ENCODE assay signal across 9 mouse cellular contexts in the genomic region with DNA sequence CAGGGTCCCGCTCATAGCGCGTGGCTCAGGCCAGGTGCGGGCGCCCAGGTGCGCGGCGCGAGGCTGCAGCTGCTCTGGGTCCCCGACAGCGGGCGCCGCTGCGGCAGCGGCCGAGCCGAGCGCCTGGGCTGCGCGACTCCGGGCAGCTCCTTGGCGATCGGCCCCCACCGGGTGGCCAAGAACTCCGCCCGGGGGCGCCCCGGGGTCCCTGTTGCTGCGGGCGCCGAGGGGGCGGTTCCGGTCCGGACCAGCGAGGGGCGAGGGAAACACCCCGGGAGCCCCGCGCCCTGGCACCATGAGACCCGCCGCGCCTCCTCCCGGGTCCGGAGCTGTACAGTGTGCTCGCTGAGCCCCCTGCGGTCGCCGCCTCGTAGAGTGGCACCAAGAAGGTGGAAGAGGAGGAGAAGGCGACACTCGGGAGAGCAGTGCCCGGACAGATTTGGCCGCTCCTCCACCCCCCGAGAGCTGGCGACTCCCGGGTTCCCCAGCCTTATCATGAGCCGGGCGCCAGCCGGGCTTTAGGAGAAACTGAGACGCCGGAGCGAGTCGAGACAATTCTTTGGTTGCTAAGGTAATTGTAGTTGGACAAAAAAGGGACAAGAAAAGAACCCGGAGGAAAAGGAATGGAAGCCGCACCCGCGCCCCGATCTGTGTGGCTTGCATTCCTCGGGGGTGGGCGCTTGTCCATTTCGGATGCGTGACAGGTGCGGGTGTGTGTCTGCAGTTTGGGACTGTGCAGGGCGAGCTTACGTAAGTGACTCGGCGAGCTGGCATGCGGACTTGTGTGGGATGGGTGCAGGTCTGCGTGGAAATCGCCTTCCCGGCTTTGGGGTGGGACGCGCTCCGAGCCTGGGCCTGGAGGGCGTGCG. TPM values are rescaled to one million over a fixed set of nuclear protein-coding genes. Genes with fewer than 3 reads are reported as not detected.
DNase-seq lines count a peak whose midpoint lies in the region; ATAC-seq and TF ChIP-seq lines count a peak whose summit lies in the region.
"Had no signal": no experiment of that assay in that cellular context is flagged by ENCODE, and none has a peak within 500 bp of the region (broad histone marks: within the 10 kb centered on the region; RNA-seq: fewer than 3 reads in every experiment).

No protein-coding gene starts in this region.

- 0 out of 2 replicates have a peak overlapping the region, but pooled peaks have one; percentile 8 for H3K27ac ChIP-seq in brown adipose tissue, adult 24 weeks (replicated peaks; ENCODE audit: low read depth, low read length)
- peak overlapping the region; percentile 70 for H3K27ac ChIP-seq in forebrain, postnatal 0 days (ENCODE audit: low read depth, low read length)
- H3K27ac ChIP-seq in hindbrain, embryonic 11.5 days (ENCODE audit: low read depth, low read length): no peak overlapping the region

- H3K27me3 ChIP-seq in E14TG2a.4 (ENCODE audit: insufficient read depth, low read length): peaks cover 67% of the 10 kb centered on the region
- H3K27me3 ChIP-seq in forebrain, postnatal 0 days (ENCODE audit: insufficient read depth, low read length): peaks cover 3% of the 10 kb centered on the region; the same call in 1 of the 2 replicates
- peaks cover 27% of the 10 kb centered on the region for H3K27me3 ChIP-seq in hindbrain, embryonic 11.5 days (ENCODE audit: control insufficient read depth, insufficient read depth, low read length)

- H3K4me2 ChIP-seq in forebrain, postnatal 0 days (ENCODE audit: low read depth): peak overlapping the region; percentile 94
- peak overlapping the region; percentile 95 for H3K4me2 ChIP-seq in hindbrain, embryonic 11.5 days (replicated peaks; ENCODE audit: low read depth, low read length)

- H3K36me3 ChIP-seq in E14TG2a.4 (ENCODE audit: insufficient read depth, low read length): no peaks in the 10 kb centered on the region
- H3K36me3 ChIP-seq in forebrain, postnatal 0 days (ENCODE audit: insufficient read depth): no peaks in the 10 kb centered on the region
- H3K36me3 ChIP-seq in hindbrain, embryonic 11.5 days (ENCODE audit: control insufficient read depth, insufficient read depth, low read length): no peaks in the 10 kb centered on the region

- TF ChIP-seq CTCF in E14TG2a.4 (conservative IDR thresholded peaks at IDR 0.05; ENCODE audit: low read length): no peak
- peak; percentile 17; the same call in 1 of the 2 replicates for TF ChIP-seq CTCF in forebrain, postnatal 0 days (IDR thresholded peaks at IDR 0.05; ENCODE audit: low read depth)

- under 1% methylated on average over 85 of the region's 86 CpGs for WGBS in forebrain, postnatal 0 days
- under 1% methylated on average over 66 of the region's 86 CpGs for WGBS in hindbrain, embryonic 11.5 days

- peak; percentile 64 for DNase-seq in forebrain, postnatal 0 days
- peak; percentile 69 for DNase-seq in hindbrain, embryonic 11.5 days (ENCODE audit: low spot score)
- DNase-seq in layer of hippocampus, postnatal 10 days (ENCODE audit: low spot score in 2 of 2): peak; percentile 25 to 63
- DNase-seq in lung, adult 18-20 months: peak; percentile 29 to 42
- DNase-seq in ovary, postnatal 36 days (ENCODE audit: low spot score): peak; percentile 48

- H3K4me3 ChIP-seq in E14TG2a.4 (replicated peaks; ENCODE audit: low read length): peak overlapping the region; percentile 82
- H3K4me3 ChIP-seq in brown adipose tissue, adult 24 weeks (ENCODE audit: insufficient read depth, low read depth, low read length): peak overlapping the region; percentile 58
- peak overlapping the region; percentile 70 for H3K4me3 ChIP-seq in forebrain, postnatal 0 days (ENCODE audit: low read depth, low read length)
- H3K4me3 ChIP-seq in hindbrain, embryonic 11.5 days (ENCODE audit: low read depth, low read length): peak overlapping the region; percentile 61

- H3K9ac ChIP-seq in forebrain, postnatal 0 days: peak overlapping the region; percentile 70
- peak overlapping the region; percentile 44 for H3K9ac ChIP-seq in hindbrain, embryonic 11.5 days (ENCODE audit: low read depth, low read length)

- no peaks in the 10 kb centered on the region for H3K9me3 ChIP-seq in E14TG2a.4 (ENCODE audit: low read length)
- no peaks in the 10 kb centered on the region for H3K9me3 ChIP-seq in forebrain, postnatal 0 days (ENCODE audit: low read length)
- no peaks in the 10 kb centered on the region for H3K9me3 ChIP-seq in hindbrain, embryonic 11.5 days (ENCODE audit: control insufficient read depth, low read length)

- ATAC-seq in forebrain, postnatal 0 days: peak; percentile 80
- peak; percentile 71 for ATAC-seq in hindbrain, embryonic 11.5 days (ENCODE audit: low FRiP score)
- ATAC-seq in CD4-positive, CD25-positive, alpha-beta regulatory T cell, adult 4 months: no peak

- H3K4me1 ChIP-seq in E14TG2a.4 (replicated peaks; ENCODE audit: low read depth, low read length): peaks cover 16% of the 10 kb centered on the region
- no peaks in the 10 kb centered on the region for H3K4me1 ChIP-seq in brown adipose tissue, adult 24 weeks (ENCODE audit: control insufficient read depth, insufficient read depth, insufficient read length, low read length)
- no peaks in the 10 kb centered on the region for H3K4me1 ChIP-seq in forebrain, postnatal 0 days (ENCODE audit: insufficient read depth)
- H3K4me1 ChIP-seq in hindbrain, embryonic 11.5 days (replicated peaks; ENCODE audit: control insufficient read depth, insufficient read depth, low read length): peaks cover 3% of the 10 kb centered on the region; the same call in 1 of the 2 replicates

RNA-seq across cellular contexts. Expression of a gene that starts 29.0 kb away (rescaled TPM):
- polyA plus RNA-seq in brown adipose tissue, adult 24 weeks (2012; ENCODE audit: insufficient read depth, insufficient read length, missing spikeins): 0.36 TPM in 1 of 2 replicates, not detected in the other
- total RNA-seq in forebrain, postnatal 0 days (2014; rRNA removed): 19.6 and 23.5 TPM in 2 replicates
- 15.3 and 16.8 TPM in 2 replicates for polyA plus RNA-seq in forebrain, postnatal 0 days (2015; fragmentation: Nextera tagmentation; extraction: Ambion mirVana)
- polyA plus RNA-seq in hindbrain, embryonic 11.5 days (2014; fragmentation: Nextera tagmentation; extraction: Ambion mirVana): 0.22 and 0.38 TPM in 2 replicates
- 10 to 100 TPM; 20.6 to 20.7 TPM for total RNA-seq in layer of hippocampus, postnatal 10 days (2021)
- under 1 TPM in 1 of 2 experiments, not detected in 1; 0.28 TPM for polyA plus RNA-seq in CD4-positive, CD25-positive, alpha-beta regulatory T cell, adult 4 months (2017; shearing (Covaris generic))
- total RNA-seq: MEL had no signal
